Mouse (Mus musculus) liver, embryonic 16.5 days (tissue): ENCODE data around the gene Gpr171. TPM values are rescaled to one million over a fixed set of nuclear protein-coding genes. Genes with fewer than 3 reads are reported as not detected.
"Not testable (repeated sequence)": the region's sequence is repeated elsewhere in the genome, so short reads cannot be mapped to it uniquely, and the experiment has no call there.

Experiments
- ATAC-seq: fragments of 200-750 bp; cut with Nextera tagmentation; 2 replicates; pipeline ENCODE4 v1.8.0; 2017; ENCODE audit warnings: low read depth, mild to moderate bottlenecking, moderate number of reproducible peaks, moderate library complexity
- H3K27ac ChIP-seq: fragments of 300-500 bp; sonication (generic); 2 replicates; pipeline ENCODE4 v1.5.1; 2014; ENCODE audit warnings: mild to moderate bottlenecking, low read length
- H3K27me3 ChIP-seq: fragments of 300-500 bp; sonication (generic); 2 replicates; pipeline ENCODE4 v1.6.1; 2014; ENCODE audit warnings: low read depth, low read length, mixed read lengths; ENCODE audit not compliant: control insufficient read depth, insufficient read depth
- H3K36me3 ChIP-seq: fragments of 300-500 bp; sonication (generic); 2 replicates; pipeline ENCODE4 v1.6.1; 2014; ENCODE audit warnings: mild to moderate bottlenecking; ENCODE audit not compliant: control insufficient read depth, insufficient read depth
- H3K4me1 ChIP-seq: fragments of 300-500 bp; sonication (generic); 2 replicates; pipeline ENCODE4 v1.6.1; 2014; ENCODE audit warnings: low read depth, low read length, mixed read lengths; ENCODE audit not compliant: control insufficient read depth
- H3K4me2 ChIP-seq: fragments of 300-500 bp; sonication (generic); 2 replicates; pipeline ENCODE4 v1.6.1; 2014; ENCODE audit warnings: low read depth, low read length, mixed read lengths
- H3K4me3 ChIP-seq: fragments of 300-500 bp; sonication (generic); 2 replicates; pipeline ENCODE4 v1.5.1; 2014; ENCODE audit warnings: low read depth, mild to moderate bottlenecking, low read length
- H3K9ac ChIP-seq: fragments of 300-500 bp; sonication (generic); 2 replicates; pipeline ENCODE4 v1.6.1; 2014; ENCODE audit warnings: low read depth, low read length
- H3K9me3 ChIP-seq: fragments of 300-500 bp; sonication (generic); replicated peaks from 2 replicates; pipeline ENCODE4 v1.6.1; 2016; ENCODE audit warnings: low read length; ENCODE audit not compliant: control insufficient read depth
- WGBS: fragments of 180-500 bp; shearing (Covaris S2); extraction: QIAGEN DNeasy Blood & Tissue Kit; methylation state at CpG from one replicate; pipeline ENCODE4 v1.1.7; 2014; ENCODE audit not compliant: insufficient replicate concordance; 5-methylcytosine and 5-hydroxymethylcytosine counted together
- polyA plus RNA-seq: library from polyadenylated mRNA; unstranded; fragments of >200 nt; fragmentation: Nextera tagmentation; extraction: Ambion mirVana; gene quantifications from 2 replicates; pipeline ENCODE4 v1.2.1, GENCODE M21; 2015

Gpr171 gene
- polyA plus RNA-seq, 1 experiment from 2014 or later = 0.73 TPM

DNA sequence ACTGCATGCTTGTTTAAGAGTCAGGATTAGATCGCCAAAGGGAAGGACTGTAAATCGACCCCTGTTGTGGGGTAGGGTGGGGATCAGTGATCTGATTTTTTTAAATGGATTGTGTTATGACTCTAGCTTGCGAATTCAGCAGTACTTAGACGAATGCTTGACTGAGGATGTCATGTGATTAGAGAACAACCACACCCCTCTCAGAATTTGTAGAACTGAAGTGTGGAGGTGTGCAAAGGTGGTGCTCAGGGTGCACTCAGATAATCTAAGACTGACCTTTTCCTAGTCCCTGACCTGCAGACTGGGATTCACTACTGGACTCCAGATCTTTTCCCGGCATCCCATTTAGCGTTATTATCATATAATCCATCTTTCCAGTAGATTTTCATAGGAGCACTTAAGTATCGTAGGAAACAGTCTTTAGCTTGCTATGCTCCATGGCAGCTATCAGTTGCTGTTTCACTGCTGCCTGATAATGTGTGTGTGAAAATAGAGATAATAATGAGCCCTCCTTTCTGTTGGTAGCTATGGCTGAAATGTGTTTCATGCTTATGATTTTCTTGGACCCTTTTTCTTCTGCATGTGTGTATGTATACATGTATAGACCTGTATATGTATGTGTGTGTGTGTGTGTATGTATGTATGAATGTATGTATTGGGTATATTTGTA is 20.3 kb upstream of the Gpr171 start:
- Histone ChIP-seq H3K4me3 (no peak overlapping the region), H3K4me2 (no peak overlapping the region), H3K36me3 (no peaks in the 10 kb centered on the region), H3K27ac (no peak overlapping the region), H3K9me3 (no peaks in the 10 kb centered on the region), H3K9ac (no peak overlapping the region), H3K27me3 (no peaks in the 10 kb centered on the region), H3K4me1 (peaks cover 18% of the 10 kb centered on the region)
- 38% methylated on average over 7 of the region's 7 CpGs for WGBS
- no peak for ATAC-seq

DNA sequence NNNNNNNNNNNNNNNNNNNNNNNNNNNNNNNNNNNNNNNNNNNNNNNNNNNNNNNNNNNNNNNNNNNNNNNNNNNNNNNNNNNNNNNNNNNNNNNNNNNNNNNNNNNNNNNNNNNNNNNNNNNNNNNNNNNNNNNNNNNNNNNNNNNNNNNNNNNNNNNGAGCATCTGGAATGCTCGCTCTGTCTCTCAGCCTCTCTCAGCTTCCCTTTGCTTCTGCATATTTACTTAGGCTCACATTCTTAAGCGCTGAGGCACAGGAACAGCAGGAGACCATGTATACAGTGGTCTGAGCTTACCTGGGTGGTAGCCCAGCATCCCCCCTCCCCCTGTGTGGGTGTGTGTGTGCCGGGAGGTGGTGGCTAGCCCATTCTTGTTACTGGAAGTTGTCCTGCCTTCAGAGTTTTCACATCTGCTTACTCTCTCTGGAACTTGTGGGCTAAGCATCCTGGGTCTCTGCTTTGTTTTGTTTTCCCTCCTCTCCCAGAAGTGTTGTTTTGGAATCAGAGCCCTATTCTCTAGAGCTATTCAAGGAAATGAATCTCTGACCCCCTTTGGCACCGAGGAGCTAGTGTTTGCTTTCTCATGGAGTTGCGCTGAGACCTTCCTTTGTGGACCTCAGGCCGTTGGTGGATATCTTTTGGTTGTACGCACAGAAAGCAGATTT is 19.6 kb upstream of the Gpr171 start:
- Histone ChIP-seq H3K27me3 (no peaks in the 10 kb centered on the region), H3K9ac (no peak overlapping the region), H3K4me1 (peaks cover 18% of the 10 kb centered on the region), H3K36me3 (no peaks in the 10 kb centered on the region), H3K4me3 (no peak overlapping the region), H3K27ac (no peak overlapping the region), H3K9me3 (no peaks in the 10 kb centered on the region), H3K4me2 (no peak overlapping the region)
- 57% methylated on average over 7 of the region's 7 CpGs for WGBS
- no peak for ATAC-seq

DNA sequence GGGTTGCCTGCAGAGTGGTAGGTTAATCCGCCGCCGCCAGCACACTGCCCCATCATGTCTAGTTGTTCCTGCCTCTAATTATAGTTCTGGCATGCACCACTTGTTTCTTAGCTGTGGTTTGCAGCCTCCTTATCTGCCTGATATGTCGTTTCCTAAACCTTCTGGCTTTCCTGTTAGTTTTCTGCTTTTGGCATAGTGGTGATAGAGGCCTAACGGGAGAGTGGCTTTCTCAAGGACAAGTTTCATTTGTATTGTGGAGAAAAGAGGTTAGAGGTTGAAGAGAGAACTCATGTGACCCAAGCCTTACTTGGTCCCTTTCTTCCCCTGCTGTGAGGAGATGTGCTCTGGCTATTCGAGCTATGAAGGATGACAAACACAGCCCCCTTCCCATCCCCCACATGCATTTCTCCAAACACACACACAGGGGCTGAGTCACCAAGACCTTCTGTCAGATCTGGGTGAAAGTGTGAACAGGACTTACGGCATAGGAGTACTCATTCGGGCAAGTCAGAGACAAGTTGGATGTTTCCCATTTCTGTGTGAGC is 12.4 kb upstream of the Gpr171 start:
- peak; percentile 60 for ATAC-seq
- Histone ChIP-seq H3K9ac (no peak overlapping the region), H3K4me1 (peaks cover 3% of the 10 kb centered on the region; the same call in 1 of the 2 replicates), H3K27ac (no peak overlapping the region; the same call in 1 of the 2 replicates), H3K4me3 (no peak overlapping the region), H3K36me3 (no peaks in the 10 kb centered on the region), H3K9me3 (no peaks in the 10 kb centered on the region), H3K4me2 (no peak overlapping the region), H3K27me3 (no peaks in the 10 kb centered on the region)
- WGBS = 11% methylated on average over 8 of the region's 8 CpGs

DNA sequence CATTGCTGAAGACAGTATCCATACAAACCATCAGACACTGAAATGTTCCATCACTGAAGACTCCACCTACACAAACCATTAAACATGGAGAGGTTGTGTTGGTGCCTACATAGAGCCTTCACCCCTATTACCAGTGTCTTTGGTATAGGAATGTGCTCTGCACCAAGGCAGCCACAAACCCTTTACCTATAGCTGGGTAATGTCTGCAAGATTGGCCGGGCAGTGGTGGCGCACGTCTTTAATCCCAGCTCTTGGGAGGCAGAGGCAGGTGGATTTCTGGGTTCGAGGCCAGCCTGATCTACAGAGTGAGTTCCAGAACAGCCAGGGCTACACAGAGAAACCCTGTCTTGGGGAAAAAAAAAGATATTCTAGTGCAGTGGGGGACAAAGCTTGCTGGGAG is 11.7 kb upstream of the Gpr171 start:
- not testable (repeated sequence) for ATAC-seq, H3K9ac ChIP-seq, H3K9me3 ChIP-seq, H3K4me1 ChIP-seq, H3K27me3 ChIP-seq, H3K36me3 ChIP-seq, H3K27ac ChIP-seq, H3K4me3 ChIP-seq, H3K4me2 ChIP-seq
- 73% methylated on average over 4 of the region's 4 CpGs for WGBS

DNA sequence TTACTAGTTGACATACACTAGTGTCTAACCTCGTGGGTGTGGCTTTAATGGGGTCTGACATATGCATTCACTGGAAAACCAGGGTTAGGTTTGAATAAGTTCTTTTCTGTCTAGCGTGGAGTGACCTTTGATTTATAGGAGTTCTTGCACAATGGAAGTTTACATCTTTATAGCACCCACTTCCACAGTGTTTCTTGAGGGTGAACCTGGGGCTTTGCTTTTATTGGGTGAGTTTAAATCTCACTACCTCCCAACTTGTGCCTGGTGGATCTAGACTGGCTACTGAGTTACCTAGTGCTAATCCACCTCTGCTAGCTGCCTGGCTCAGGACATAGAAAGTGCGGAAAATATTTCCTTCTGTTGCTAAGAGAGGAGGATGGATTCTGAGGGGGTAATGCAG is 10.3 kb upstream of the Gpr171 start:
- no peak overlapping the region for H3K4me2 ChIP-seq
- H3K27me3 ChIP-seq = no peaks in the 10 kb centered on the region
- H3K9me3 ChIP-seq = no peaks in the 10 kb centered on the region
- H3K4me1 ChIP-seq = peaks cover 3% of the 10 kb centered on the region; the same call in 1 of the 2 replicates
- H3K4me3 ChIP-seq = no peak overlapping the region
- ATAC-seq = no peak
- 52% methylated on average over 3 of the region's 3 CpGs for WGBS
- no peaks in the 10 kb centered on the region for H3K36me3 ChIP-seq
- no peak overlapping the region for H3K9ac ChIP-seq
- H3K27ac ChIP-seq = no peak overlapping the region

DNA sequence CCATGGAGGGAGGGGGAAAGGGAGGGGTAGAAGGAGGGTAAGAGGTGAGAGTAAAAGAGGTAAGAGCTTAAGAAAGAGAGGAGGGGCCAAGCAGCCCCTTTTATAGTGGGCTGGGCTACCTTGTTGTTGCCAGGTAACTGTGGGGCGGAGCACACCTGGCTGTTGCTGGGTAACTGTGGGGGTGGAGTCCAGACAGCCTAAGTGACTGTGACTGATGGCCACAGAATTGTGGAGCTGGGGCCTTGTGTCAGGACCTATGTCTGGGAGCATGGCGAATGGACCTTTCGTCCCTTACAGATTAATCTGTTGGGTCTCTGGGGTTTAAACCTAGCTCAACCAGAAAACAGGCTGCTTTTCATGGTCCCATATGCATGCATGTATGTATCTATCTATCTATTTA is 8.2 kb upstream of the Gpr171 start:
- H3K27ac ChIP-seq, H3K27me3 ChIP-seq, H3K4me3 ChIP-seq, H3K9me3 ChIP-seq, H3K4me2 ChIP-seq, H3K4me1 ChIP-seq, H3K36me3 ChIP-seq, ATAC-seq, H3K9ac ChIP-seq: not testable (repeated sequence)
- 77% methylated on average over 3 of the region's 3 CpGs for WGBS

DNA sequence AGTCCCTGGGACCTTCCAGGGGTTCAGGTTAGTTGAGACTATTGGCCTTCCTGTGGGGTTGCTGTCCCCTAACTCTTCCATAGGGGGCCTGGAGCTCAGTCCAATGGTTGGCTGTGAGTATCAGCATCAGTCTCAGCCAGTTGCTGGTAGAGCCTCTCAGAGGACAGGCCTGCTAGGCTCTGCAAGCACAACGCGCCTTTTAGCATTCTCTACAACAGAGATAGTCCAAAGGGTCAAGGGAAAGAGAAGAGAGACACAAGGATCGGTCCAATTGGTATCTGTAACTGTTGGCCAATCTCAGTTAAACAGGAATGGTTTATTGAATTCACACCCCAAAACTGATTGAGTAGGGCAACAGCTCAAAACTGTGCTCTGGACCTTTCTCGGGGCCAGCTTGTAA is 5.8 kb upstream of the Gpr171 start:
- Histone ChIP-seq H3K9ac (no peak overlapping the region), H3K27ac (no peak overlapping the region), H3K4me3 (no peak overlapping the region), H3K4me2 (no peak overlapping the region), H3K4me1 (peaks cover 3% of the 10 kb centered on the region), H3K27me3 (no peaks in the 10 kb centered on the region), H3K9me3 (no peaks in the 10 kb centered on the region), H3K36me3 (no peaks in the 10 kb centered on the region)
- ATAC-seq = no peak
- 61% methylated on average over 4 of the region's 4 CpGs for WGBS

DNA sequence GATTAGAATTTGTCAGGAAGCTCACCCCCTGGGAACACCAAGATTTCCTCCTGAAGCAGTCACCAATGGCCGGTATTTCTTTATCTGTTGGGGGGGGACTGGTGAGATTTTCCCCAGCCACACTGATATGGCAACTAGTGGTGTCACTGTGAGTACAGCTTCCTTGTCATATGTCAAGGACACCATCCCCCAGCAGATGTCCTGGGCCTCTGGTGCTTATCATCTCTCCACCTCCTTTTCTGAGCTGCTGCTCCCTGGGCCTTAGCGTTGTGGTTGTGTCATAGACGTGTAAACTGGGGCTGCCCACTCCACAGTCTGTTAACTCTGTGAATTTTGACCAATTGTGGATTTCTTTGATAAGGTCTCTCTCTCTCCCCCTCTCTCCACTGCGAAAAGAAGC is 2.8 kb upstream of the Gpr171 start:
- Histone ChIP-seq H3K9ac (no peak overlapping the region), H3K27ac (no peak overlapping the region), H3K4me1 (peaks cover 3% of the 10 kb centered on the region), H3K36me3 (no peaks in the 10 kb centered on the region), H3K4me2 (no peak overlapping the region), H3K4me3 (no peak overlapping the region), H3K9me3 (no peaks in the 10 kb centered on the region), H3K27me3 (no peaks in the 10 kb centered on the region)
- 13% methylated on average over 4 of the region's 4 CpGs for WGBS
- ATAC-seq = peak; percentile 39; the same call in 1 of the 2 replicates

DNA sequence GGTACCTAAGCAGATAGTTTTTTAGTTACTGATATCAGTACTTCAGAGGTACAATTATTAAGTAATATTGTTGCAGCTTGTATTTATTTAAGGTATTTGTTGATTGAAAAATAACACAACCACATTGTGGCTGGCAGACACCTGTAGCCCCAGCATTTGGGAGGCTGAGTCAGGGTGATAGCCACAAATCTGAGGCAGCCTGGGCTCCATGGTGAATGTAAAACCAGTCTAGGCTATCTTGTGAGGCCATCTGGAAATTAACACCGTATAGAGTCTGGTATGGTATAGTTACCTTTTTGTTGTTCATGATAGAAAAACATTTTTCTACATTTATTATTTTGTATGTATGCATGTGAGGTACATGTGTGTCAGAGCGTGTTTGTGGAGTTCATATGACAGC is 525 bp upstream of the Gpr171 start:
- 46% methylated on average over 2 of the region's 2 CpGs for WGBS
- Histone ChIP-seq H3K36me3 (no peaks in the 10 kb centered on the region), H3K4me2 (no peak overlapping the region), H3K27ac (no peak overlapping the region), H3K27me3 (no peaks in the 10 kb centered on the region), H3K4me3 (no peak overlapping the region), H3K9ac (no peak overlapping the region), H3K9me3 (no peaks in the 10 kb centered on the region), H3K4me1 (peaks cover 3% of the 10 kb centered on the region)
- ATAC-seq = no peak
